Mouse (Mus musculus): ENCODE data around the gene Fbn1. TPM values are rescaled to one million over a fixed set of nuclear protein-coding genes. Genes with fewer than 3 reads are reported as not detected.

The Fbn1 gene
- total and polyA plus RNA-seq, 3 experiments: 0.04 to 0.17 (median 0.09) TPM

DNA sequence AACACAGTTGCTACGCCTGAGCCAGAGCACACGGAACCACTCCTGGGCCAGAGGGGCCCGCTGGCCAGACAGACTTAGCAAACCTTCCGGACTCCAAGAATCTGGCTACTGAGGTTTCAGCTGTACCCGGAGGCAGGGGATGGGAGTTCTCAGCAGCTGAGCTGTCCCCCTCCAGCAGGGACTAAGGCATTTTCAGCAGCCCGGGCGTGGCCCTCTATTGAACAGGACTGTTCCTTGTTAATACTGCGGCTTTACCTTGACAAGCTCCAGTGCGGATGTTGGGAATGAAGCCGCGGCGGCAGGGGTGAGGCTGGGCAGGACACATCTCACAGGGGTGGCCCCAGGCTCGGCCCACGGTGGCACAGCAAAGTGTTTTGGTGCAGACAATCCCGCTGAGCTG, 95.4 kb downstream of the Fbn1 start:
- no peak overlapping the region for H3K9ac ChIP-seq (ENCODE audit: insufficient read depth, low read depth)
- no peaks in the 10 kb centered on the region for H3K27me3 ChIP-seq (replicated peaks)
- in situ Hi-C loops (cut with MboI; ENCODE audit: low pct_ligation_motif_present, low pct_unique_long_range_greater_than_20kb, low sequenced_read_pairs) (no loop called here), dilution Hi-C loops (cut with MboI; ENCODE audit: extremely low pct_ligation_motif_present, extremely low pct_unique_long_range_greater_than_20kb, low sequenced_read_pairs) (no loop called here)
- H3K4me3 ChIP-seq (replicated peaks in 1 of 3; ENCODE audit: low read depth in 2 of 3, low read length in 2 of 3, poor library complexity in 1 of 3): no peak overlapping the region
- no peak overlapping the region for H3K4me2 ChIP-seq (ENCODE audit: insufficient read depth, low read depth, poor library complexity, severe bottlenecking)
- no peaks in the 10 kb centered on the region for H3K79me2 ChIP-seq (replicated peaks; ENCODE audit: control insufficient read depth, extremely low read depth, insufficient read depth, poor library complexity, severe bottlenecking)
- DNase-seq (ENCODE audit: extremely low read depth): no peak
- peaks cover 0 to 4% of the 10 kb centered on the region in 2 experiments; a peak in 2 of 4 replicates for H3K4me1 ChIP-seq (ENCODE audit: control insufficient read depth in 1 of 2, insufficient read depth in 2 of 2)
- TF ChIP-seq POLR2AphosphoS2 (IDR thresholded peaks at IDR 0.05; ENCODE audit: low read depth, low read length) (no peak), SIN3A (IDR thresholded peaks at IDR 0.05; ENCODE audit: low read length) (no peak), KAT2A (IDR thresholded peaks at IDR 0.05; ENCODE audit: insufficient replicate concordance, low read length) (no peak), NELFE (IDR thresholded peaks at IDR 0.05; ENCODE audit: low read depth, low read length) (no peak), ZMIZ1 (IDR thresholded peaks at IDR 0.05; ENCODE audit: low read depth, low read length) (no peak), MXI1 (IDR thresholded peaks at IDR 0.05; ENCODE audit: low read depth, low read length) (no peak), ZKSCAN1 (IDR thresholded peaks at IDR 0.05; ENCODE audit: borderline replicate concordance, low read depth, low read length) (no peak), ETS1 (conservative IDR thresholded peaks at IDR 0.05; ENCODE audit: low read depth, low read length) (no peak), MEF2A (IDR thresholded peaks at IDR 0.05; ENCODE audit: borderline replicate concordance, low read depth, low read length) (no peak), SMC3 (IDR thresholded peaks at IDR 0.05; ENCODE audit: low read depth, low read length) (no peak), CHD2 (IDR thresholded peaks at IDR 0.05; ENCODE audit: low read length) (no peak), USF1 (IDR thresholded peaks at IDR 0.05; ENCODE audit: low read depth, low read length) (no peak), JUND (conservative IDR thresholded peaks at IDR 0.05; ENCODE audit: low read depth, low read length) (no peak), TBP (conservative IDR thresholded peaks at IDR 0.05; ENCODE audit: low read depth, low read length) (no peak), RAD21 (IDR thresholded peaks at IDR 0.05; ENCODE audit: low read depth, low read length) (no peak), ZNF384 (IDR thresholded peaks at IDR 0.05; ENCODE audit: low read depth, low read length) (no peak)
- H3K36me3 ChIP-seq (replicated peaks in 1 of 2; ENCODE audit: control insufficient read depth in 1 of 2, insufficient read depth in 1 of 2, low read length in 1 of 2): no peaks in the 10 kb centered on the region
- H3K9me3 ChIP-seq (replicated peaks; ENCODE audit: low read length): no peaks in the 10 kb centered on the region
- H3K27ac ChIP-seq (ENCODE audit: insufficient read depth, low read depth): no peak overlapping the region

GRCm38 (mm10) chr2:125411777-125412176, 96.0 kb downstream of the Fbn1 start:
- H3K4me1 ChIP-seq (ENCODE audit: control insufficient read depth in 1 of 2, insufficient read depth in 2 of 2): peaks cover 0 to 4% of the 10 kb centered on the region in 2 experiments; a peak in 2 of 4 replicates
- no peak overlapping the region for H3K27ac ChIP-seq (ENCODE audit: insufficient read depth, low read depth)
- in situ Hi-C loops (cut with MboI; ENCODE audit: low pct_ligation_motif_present, low pct_unique_long_range_greater_than_20kb, low sequenced_read_pairs) (no loop called here), dilution Hi-C loops (cut with MboI; ENCODE audit: extremely low pct_ligation_motif_present, extremely low pct_unique_long_range_greater_than_20kb, low sequenced_read_pairs) (no loop called here)
- no peaks in the 10 kb centered on the region for H3K36me3 ChIP-seq (replicated peaks in 1 of 2; ENCODE audit: control insufficient read depth in 1 of 2, insufficient read depth in 1 of 2, low read length in 1 of 2)
- H3K4me3 ChIP-seq (replicated peaks in 1 of 3; ENCODE audit: low read depth in 2 of 3, low read length in 2 of 3, poor library complexity in 1 of 3): no peak overlapping the region
- H3K9ac ChIP-seq (ENCODE audit: insufficient read depth, low read depth): no peak overlapping the region
- no peaks in the 10 kb centered on the region for H3K27me3 ChIP-seq (replicated peaks)
- no peaks in the 10 kb centered on the region for H3K79me2 ChIP-seq (replicated peaks; ENCODE audit: control insufficient read depth, extremely low read depth, insufficient read depth, poor library complexity, severe bottlenecking)
- H3K9me3 ChIP-seq (replicated peaks; ENCODE audit: low read length): no peaks in the 10 kb centered on the region
- TF ChIP-seq KAT2A (IDR thresholded peaks at IDR 0.05; ENCODE audit: insufficient replicate concordance, low read length) (no peak), MAX (IDR thresholded peaks at IDR 0.05; ENCODE audit: low read length) (no peak), IRF4 (IDR thresholded peaks at IDR 0.05; ENCODE audit: low read depth, low read length) (no peak), MYC (IDR thresholded peaks at IDR 0.05; ENCODE audit: low read depth, low read length) (no peak), MXI1 (IDR thresholded peaks at IDR 0.05; ENCODE audit: low read depth, low read length) (no peak), ZMIZ1 (IDR thresholded peaks at IDR 0.05; ENCODE audit: low read depth, low read length) (no peak), BHLHE40 (IDR thresholded peaks at IDR 0.05; ENCODE audit: low read depth, low read length) (no peak)
- no peak for DNase-seq (ENCODE audit: extremely low read depth)
- no peak overlapping the region for H3K4me2 ChIP-seq (ENCODE audit: insufficient read depth, low read depth, poor library complexity, severe bottlenecking)
